Mouse (Mus musculus) cerebellum, adult 2 months (tissue): ENCODE results near the gene Inka1.

Experiments used
- CTCF ChIP-seq: fragments of 200-500 bp; IDR thresholded peaks from 2 replicates; pipeline ENCODE4 v1.5.1; 2011; ENCODE audit warnings: low read depth, mild to moderate bottlenecking, control low read depth, low read length, moderate library complexity, borderline replicate concordance; ENCODE audit not compliant: insufficient read depth
- POLR2A ChIP-seq: fragments of 200-500 bp; IDR thresholded peaks from 2 replicates; pipeline ENCODE4 v1.6.1; 2011; ENCODE audit warnings: low read length, control low read depth, borderline replicate concordance; ENCODE audit not compliant: insufficient read depth

DNA sequence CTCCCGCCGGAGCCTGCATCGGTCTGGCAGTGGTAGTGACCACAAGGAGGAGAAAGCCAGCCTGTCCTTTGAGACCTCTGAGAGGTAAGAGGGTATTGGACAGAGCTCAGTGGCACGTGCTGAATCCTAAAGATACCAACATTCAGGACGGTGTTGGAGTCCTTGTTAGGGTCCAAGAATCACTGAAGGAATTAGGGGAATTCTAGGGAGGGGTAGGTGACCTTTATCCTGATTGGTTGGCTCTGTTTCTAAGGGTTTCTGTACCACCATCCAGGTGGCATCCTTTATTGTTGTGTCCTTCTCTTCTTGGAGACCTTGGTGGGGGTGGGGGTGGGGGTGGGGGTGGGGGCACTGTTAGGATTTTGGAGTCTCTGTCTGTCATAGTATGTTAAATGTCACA, 46.4 kb upstream of the Inka1 start:
- no peak for TF ChIP-seq CTCF
- no peak for TF ChIP-seq POLR2A
